25 mouse cellular contexts compared by ENCODE assay signal in genomic region chr12:9020986-9021385, GRCm38 (mm10).
"Had no signal": no experiment of that assay in that cellular context is flagged by ENCODE, and none has a peak within 500 bp of the region (broad histone marks: within the 10 kb centered on the region; RNA-seq: fewer than 3 reads in every experiment).

No protein-coding gene starts in this region.

- H3K27ac ChIP-seq: embryonic facial prominence, embryonic 10.5 days; embryonic facial prominence, embryonic 12.5 days; embryonic facial prominence, embryonic 13.5 days; embryonic facial prominence, embryonic 15.5 days; forebrain, embryonic 10.5 days; forebrain, embryonic 12.5 days; forebrain, embryonic 13.5 days; forebrain, embryonic 15.5 days; gastrocnemius, adult 2 months; heart, adult 2 months had no signal

- H3K9me3 ChIP-seq: embryonic facial prominence, embryonic 10.5 days; embryonic facial prominence, embryonic 12.5 days; embryonic facial prominence, embryonic 13.5 days; embryonic facial prominence, embryonic 15.5 days; forebrain, embryonic 10.5 days; forebrain, embryonic 12.5 days; forebrain, embryonic 13.5 days; forebrain, embryonic 15.5 days had no signal

- DNase-seq: cerebellum, adult 8-10 months; cerebellum, adult 9-10 months; cerebellum, adult 9-11 months; cerebellum, postnatal 10 days; cerebellum, postnatal 14 days; cerebellum, postnatal 25 days; cerebellum, postnatal 36 days; embryo, embryonic 11 days; forebrain, postnatal 0 days; gastrocnemius, adult 2 months; gastrocnemius, postnatal 10 days; gastrocnemius, postnatal 14 days; gastrocnemius, postnatal 25 days; gastrocnemius, postnatal 36 days; heart, adult 18-20 months; heart, adult 2 months had no signal

- H3K27me3 ChIP-seq: embryonic facial prominence, embryonic 12.5 days; embryonic facial prominence, embryonic 13.5 days; embryonic facial prominence, embryonic 15.5 days; forebrain, embryonic 12.5 days; forebrain, embryonic 13.5 days; forebrain, embryonic 15.5 days had no signal

- H3K4me1 ChIP-seq: embryonic facial prominence, embryonic 13.5 days; embryonic facial prominence, embryonic 15.5 days; forebrain, embryonic 10.5 days; forebrain, embryonic 12.5 days; forebrain, embryonic 13.5 days; forebrain, embryonic 15.5 days had no signal

- H3K4me3 ChIP-seq: embryonic facial prominence, embryonic 10.5 days; embryonic facial prominence, embryonic 12.5 days; embryonic facial prominence, embryonic 13.5 days; embryonic facial prominence, embryonic 15.5 days; erythroblast, embryonic 14.5 days; forebrain, embryonic 10.5 days; forebrain, embryonic 12.5 days; forebrain, embryonic 13.5 days; forebrain, embryonic 15.5 days; gastrocnemius, adult 2 months; heart, adult 2 months had no signal
